Mouse (Mus musculus) forebrain, embryonic 14.5 days (tissue): ENCODE measurements around the gene Cacna2d4. TPM values are rescaled to one million over a fixed set of nuclear protein-coding genes. Genes with fewer than 3 reads are reported as not detected.

Source experiments
- polyA plus RNA-seq: library from polyadenylated mRNA; unstranded; fragments of >200 nt; fragmentation: Nextera tagmentation; extraction: Ambion mirVana; gene quantifications from 2 replicates; pipeline ENCODE4 v1.2.1, GENCODE M21; 2014

Cacna2d4 gene
- polyA plus RNA-seq, 1 experiment from 2014 or later: 0.10 TPM

Other genes with a start within 250 kb of the Cacna2d4 start
- gene Dcp1b, start 61.3 kb upstream of the Cacna2d4 start, polyA plus RNA-seq: 12.7 and 14.1 TPM in 2 replicates
- gene Cacna1c, start 40.1 kb upstream of the Cacna2d4 start, polyA plus RNA-seq: 3.2 and 5.5 TPM in 2 replicates
- 2.7 and 3.9 TPM in 2 replicates for gene Lrtm2, start 94.2 kb downstream of the Cacna2d4 start, polyA plus RNA-seq
- gene Adipor2, start 181.2 kb downstream of the Cacna2d4 start, polyA plus RNA-seq: 33.3 and 39.6 TPM in 2 replicates
- gene Fbxl14, start 243.1 kb downstream of the Cacna2d4 start, polyA plus RNA-seq: 6.8 and 7.6 TPM in 2 replicates